Mouse (Mus musculus): ENCODE results near the gene Bola1. TPM values are rescaled to one million over a fixed set of nuclear protein-coding genes. Genes with fewer than 3 reads are reported as not detected.
"Not testable (repeated sequence)": the region's sequence is repeated elsewhere in the genome, so short reads cannot be mapped to it uniquely, and the experiment has no call there.

The Bola1 gene
- polyA plus RNA-seq, 1 experiment from 2014 or later = 62.8 TPM

DNA sequence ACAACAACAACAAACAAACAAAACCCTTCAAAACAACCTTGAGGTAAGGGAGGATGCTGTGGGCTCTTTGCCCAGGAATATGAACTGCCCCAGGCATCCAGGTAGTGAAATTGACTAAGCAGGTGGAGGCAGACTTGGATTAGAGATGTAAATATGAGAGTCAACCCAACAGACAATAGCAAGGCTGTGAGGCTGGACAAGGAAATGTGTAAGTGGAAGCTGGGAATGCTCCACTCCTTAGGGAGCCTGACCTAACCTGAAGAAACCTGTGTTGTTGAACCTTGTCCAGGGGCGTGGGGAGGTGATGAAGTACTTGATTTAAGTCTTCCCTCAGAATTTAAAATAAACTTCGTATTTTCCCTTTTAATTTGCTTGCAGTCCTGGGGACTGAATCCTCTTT lies 40.6 kb downstream of the Bola1 start:
- Histone ChIP-seq H3K4me3 (no peak overlapping the region), H3K9me3 (no peaks in the 10 kb centered on the region), H3K36me3 (peaks cover 46% of the 10 kb centered on the region), H3K27me3 (ENCODE audit: insufficient read depth, poor library complexity, severe bottlenecking) (no peaks in the 10 kb centered on the region), H3K27ac (no peak overlapping the region), H3K4me1 (peaks cover 46% of the 10 kb centered on the region)
- 80% methylated on average over 2 of the region's 2 CpGs for WGBS
- DNase-seq (ENCODE audit: low spot score) = no peak

DNA sequence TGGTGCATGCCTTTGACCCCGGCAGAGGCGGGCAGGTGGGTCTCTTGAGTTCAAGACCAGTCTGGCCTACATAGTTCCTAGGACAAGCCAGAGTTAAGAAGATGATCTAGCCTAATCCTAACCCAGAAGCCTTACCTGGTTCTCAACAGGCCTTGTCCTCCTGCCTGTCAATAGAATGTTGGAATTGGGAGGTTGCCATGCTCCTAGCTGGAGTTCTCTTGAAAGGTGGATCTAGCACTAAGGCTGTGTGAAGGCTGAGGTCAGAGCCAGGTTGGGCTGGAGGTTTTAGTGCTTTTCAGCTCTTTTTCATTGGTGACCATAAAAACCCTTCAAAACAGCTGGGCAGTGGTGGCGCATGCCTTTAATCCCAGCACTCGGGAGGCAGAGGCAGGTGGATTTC lies 41.1 kb downstream of the Bola1 start:
- 92% methylated on average over 4 of the region's 4 CpGs for WGBS
- no peak overlapping the region for H3K4me3 ChIP-seq
- peaks cover 48% of the 10 kb centered on the region for H3K36me3 ChIP-seq
- H3K9me3 ChIP-seq = no peaks in the 10 kb centered on the region
- H3K27me3 ChIP-seq (ENCODE audit: insufficient read depth, poor library complexity, severe bottlenecking) = no peaks in the 10 kb centered on the region
- peaks cover 43% of the 10 kb centered on the region for H3K4me1 ChIP-seq
- no peak for DNase-seq (ENCODE audit: low spot score)
- H3K27ac ChIP-seq = no peak overlapping the region

DNA sequence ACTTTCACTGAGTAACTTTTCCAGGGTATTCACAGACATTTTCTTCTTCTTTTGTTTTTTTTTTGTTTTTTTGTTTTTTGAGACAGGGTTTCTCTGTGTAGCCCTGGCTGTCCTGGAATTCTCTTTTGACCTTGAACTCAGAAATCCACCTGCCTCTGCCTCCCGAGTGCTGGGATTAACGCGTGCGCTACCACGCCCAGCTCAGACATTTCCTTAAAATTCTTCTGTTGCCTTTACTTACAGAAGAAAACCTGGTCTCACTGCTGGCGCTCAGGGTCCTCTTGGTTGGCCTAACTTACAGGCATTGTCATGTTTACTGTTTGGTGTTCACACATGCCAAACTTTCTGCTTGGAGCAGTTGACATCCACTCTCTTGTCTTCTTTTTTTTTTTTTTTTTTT lies 44.3 kb downstream of the Bola1 start:
- Histone ChIP-seq H3K36me3 (peaks cover 50% of the 10 kb centered on the region), H3K9me3 (no peaks in the 10 kb centered on the region), H3K27ac (no peak overlapping the region), H3K27me3 (ENCODE audit: insufficient read depth, poor library complexity, severe bottlenecking) (no peaks in the 10 kb centered on the region), H3K4me1 (peaks cover 25% of the 10 kb centered on the region), H3K4me3 (no peak overlapping the region)
- 96% methylated on average over 6 of the region's 6 CpGs for WGBS
- DNase-seq (ENCODE audit: low spot score) = no peak

DNA sequence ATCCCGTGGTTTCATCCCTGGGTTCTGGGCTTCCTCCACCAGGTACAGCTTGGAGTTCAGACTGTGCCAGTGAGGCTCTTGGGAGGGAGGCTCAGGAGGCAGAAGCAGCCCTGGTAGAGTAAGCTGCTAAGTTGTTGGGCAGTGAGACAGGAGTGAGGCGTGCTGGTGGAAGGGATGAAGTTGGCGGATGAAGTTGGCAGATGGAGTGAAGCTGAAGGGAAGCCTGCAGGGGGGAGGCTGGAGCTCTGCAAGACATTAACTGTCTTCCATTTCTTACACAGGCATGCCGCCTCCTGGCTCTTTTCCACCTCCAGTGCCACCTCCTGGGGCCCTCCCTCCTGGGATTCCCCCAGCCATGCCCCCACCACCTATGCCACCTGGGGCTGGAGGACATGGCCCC lies 45.5 kb downstream of the Bola1 start:
- Histone ChIP-seq H3K4me1 (peaks cover 25% of the 10 kb centered on the region), H3K4me3 (peak overlapping the region; percentile 36; the same call in 1 of the 2 replicates), H3K36me3 (peaks cover 53% of the 10 kb centered on the region)
- H3K27me3 ChIP-seq (ENCODE audit: insufficient read depth, poor library complexity, severe bottlenecking); H3K27ac ChIP-seq; DNase-seq (ENCODE audit: low spot score); H3K9me3 ChIP-seq: not testable (repeated sequence)
- WGBS = 86% methylated on average over 4 of the region's 4 CpGs

DNA sequence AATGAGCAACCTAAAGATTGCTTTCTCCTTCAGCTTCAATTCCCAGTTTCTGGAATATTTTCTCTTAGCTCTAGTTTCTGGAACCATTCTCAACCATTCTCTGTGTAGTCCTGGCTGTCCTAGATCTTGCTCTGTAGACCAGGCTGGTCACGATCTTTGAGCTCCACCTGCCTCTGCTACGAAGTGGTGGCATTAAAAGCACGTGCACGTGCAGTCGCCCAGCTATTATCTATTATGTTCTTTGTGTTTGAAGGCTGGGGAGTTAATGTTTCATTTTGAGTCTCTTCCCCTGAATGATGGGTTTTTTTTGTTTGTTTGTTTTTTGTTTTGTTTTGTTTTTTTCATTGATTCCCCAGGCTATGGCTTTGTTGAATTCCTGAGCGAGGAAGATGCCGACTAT lies 46.3 kb downstream of the Bola1 start:
- H3K4me3 ChIP-seq = peak overlapping the region; percentile 88
- H3K36me3 ChIP-seq = peaks cover 46% of the 10 kb centered on the region
- DNase-seq (ENCODE audit: low spot score) = no peak
- peak overlapping the region; percentile 96 for H3K27ac ChIP-seq
- no peaks in the 10 kb centered on the region for H3K9me3 ChIP-seq
- 37% methylated on average over 7 of the region's 7 CpGs for WGBS
- H3K4me1 ChIP-seq = peaks cover 33% of the 10 kb centered on the region
- no peaks in the 10 kb centered on the region for H3K27me3 ChIP-seq (ENCODE audit: insufficient read depth, poor library complexity, severe bottlenecking)

DNA sequence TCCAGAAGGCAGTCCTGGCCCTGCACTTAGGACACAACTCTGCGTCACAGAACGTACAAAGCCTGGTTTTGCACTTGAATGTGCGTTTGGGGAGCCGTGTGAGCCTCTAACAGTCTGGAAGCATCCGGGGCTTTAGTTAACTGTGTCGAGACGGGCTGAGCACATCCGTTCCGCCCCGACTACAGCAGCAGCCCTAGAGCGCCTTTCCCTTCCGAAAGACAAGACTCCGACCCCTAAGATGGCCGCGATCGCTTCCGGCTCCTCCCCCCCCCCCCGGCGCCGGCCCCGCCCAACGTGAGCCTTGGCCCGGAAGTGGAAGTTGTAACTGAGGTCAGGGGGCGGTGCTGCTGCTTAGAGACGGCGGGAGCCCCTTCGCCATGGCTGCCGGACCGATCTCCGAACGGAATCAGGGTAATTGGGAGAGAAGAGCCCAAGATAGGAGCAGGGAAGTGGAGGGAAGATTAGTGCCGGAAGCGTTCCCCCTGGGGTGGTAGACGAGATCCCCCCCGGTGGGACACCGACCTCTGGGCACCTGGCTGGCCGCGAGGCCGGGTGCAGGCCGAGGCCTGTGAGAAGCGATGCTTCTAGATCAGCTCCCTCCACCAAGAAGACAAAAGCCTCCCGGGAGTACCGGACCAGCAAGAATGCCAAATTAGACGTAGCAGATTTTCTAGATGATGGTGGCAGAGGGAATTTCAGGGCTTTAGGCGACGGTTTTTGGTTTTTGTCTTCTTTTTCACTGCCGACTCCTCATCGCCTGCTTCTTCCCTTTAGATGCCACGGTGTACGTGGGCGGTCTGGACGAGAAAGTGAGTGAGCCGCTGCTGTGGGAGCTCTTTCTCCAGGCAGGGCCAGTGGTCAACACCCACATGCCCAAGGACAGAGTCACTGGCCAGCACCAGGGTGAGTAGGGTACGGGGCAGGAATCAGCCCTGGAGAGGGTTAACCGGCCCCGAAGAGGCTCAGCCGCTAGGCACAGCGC lies 47.0 kb downstream of the Bola1 start, which contains the start of gene Sf3b4:
Gene Sf3b4 (plus strand): TSS at position 136 of the 982 bp plus-strand sequence.
- Histone ChIP-seq H3K9me3 (no peaks in the 10 kb centered on the region), H3K36me3 (peaks cover 39% of the 10 kb centered on the region), H3K27ac (peak within 1 kb of the TSS; percentile 96), H3K4me1 (peaks cover 35% of the 10 kb centered on the region), H3K4me3 (peak within 1 kb of the TSS; percentile 88), H3K27me3 (ENCODE audit: insufficient read depth, poor library complexity, severe bottlenecking) (no peaks in the 10 kb centered on the region)
- WGBS = under 1% methylated on average over 58 of the region's 58 CpGs
- DNase-seq (ENCODE audit: low spot score) = peak; percentile 97

DNA sequence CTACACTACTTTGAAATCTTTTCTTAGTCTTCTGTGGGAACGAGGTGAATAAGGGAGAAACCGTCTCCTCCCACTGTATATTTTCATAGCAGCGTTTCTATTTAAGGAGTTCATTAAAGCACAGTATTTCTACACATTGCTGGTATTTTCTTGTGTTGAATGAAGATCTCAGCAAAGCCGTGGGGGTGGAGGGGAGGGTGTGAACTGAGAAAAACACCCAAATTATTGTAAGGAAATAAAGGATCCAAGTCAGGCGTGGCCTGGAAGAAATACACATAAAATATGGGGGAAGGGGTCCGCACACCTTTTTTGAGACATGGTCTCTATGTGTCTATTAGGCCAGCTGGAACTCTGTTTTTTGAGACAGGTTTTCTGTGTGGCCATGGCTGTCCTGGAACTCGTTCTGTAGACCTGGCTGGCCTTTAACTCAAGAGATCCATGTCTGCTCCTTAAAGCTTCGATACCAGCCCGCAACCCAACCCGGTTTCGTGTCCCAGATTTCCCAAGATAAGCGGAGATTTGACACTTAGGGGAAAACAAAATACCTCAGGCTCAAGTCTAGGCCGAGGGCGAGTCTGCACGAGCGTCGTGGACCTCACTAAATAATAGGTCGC lies 47.8 kb downstream of the Bola1 start:
- WGBS = 22% methylated on average over 18 of the region's 18 CpGs
- peaks cover 33% of the 10 kb centered on the region for H3K36me3 ChIP-seq
- DNase-seq (ENCODE audit: low spot score) = no peak

DNA sequence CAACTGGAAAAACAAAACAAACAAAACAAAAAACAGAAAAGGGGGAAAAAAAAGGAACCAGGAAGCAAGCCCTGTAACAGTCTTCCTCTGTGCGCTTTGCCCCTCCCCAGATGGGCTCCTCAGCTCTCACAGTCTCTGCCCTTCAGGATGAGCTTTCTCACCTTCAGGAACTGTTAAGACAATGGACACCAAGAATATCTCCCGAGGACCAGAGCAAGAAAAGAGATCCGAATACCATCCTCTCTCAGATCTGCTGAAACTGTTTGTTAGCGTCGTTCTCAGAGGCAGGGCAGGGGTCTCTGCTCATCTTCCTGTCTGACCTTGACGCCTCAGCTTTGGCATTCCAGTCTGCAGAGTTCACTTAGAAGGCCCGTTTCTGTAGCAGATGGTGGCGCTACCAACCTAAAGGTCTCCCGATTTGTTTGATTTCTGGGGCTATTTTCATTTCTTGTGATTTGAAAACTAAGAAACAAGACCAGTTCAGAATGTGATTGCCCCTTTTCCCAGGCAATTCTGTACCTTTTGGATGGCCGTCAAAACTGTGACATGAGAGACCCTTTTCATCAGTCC lies 48.4 kb downstream of the Bola1 start:
- peaks cover 27% of the 10 kb centered on the region for H3K36me3 ChIP-seq
- peaks cover 35% of the 10 kb centered on the region for H3K4me1 ChIP-seq
- H3K27me3 ChIP-seq (ENCODE audit: insufficient read depth, poor library complexity, severe bottlenecking) = no peaks in the 10 kb centered on the region
- WGBS = 52% methylated on average over 10 of the region's 10 CpGs
- no peaks in the 10 kb centered on the region for H3K9me3 ChIP-seq
- no peak for DNase-seq (ENCODE audit: low spot score)
- H3K27ac ChIP-seq = peak overlapping the region; percentile 96
- peak overlapping the region; percentile 88 for H3K4me3 ChIP-seq

More for the DNA sequence above, 47.8 kb downstream of the Bola1 start:
- Histone ChIP-seq H3K4me3 (peak overlapping the region; percentile 88), H3K27ac (peak overlapping the region; percentile 96), H3K9me3 (no peaks in the 10 kb centered on the region), H3K27me3 (ENCODE audit: insufficient read depth, poor library complexity, severe bottlenecking) (no peaks in the 10 kb centered on the region), H3K4me1 (peaks cover 35% of the 10 kb centered on the region)

DNA sequence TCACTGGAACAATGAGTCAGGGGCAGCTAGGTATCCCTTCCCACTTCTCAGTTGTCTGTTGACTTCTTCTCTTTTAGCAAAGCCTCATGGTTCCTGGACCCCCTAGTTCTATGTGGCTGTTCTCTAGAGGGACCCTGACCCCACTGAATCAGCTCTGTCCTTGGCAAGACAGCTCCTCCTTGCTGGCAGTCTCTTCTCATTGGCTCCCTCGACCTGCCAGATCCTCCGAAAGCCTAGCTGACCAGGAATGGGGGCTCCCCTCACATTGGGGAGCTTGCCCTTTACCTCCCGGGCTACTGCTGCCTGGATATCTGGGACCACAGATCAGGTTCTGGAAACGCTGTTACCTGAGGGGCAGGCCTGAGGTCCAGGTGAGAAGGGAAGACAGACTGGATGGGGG lies 49.2 kb downstream of the Bola1 start:
- Histone ChIP-seq H3K27me3 (ENCODE audit: insufficient read depth, poor library complexity, severe bottlenecking) (no peaks in the 10 kb centered on the region), H3K36me3 (peaks cover 20% of the 10 kb centered on the region), H3K4me1 (peaks cover 35% of the 10 kb centered on the region), H3K4me3 (no peak overlapping the region), H3K9me3 (no peaks in the 10 kb centered on the region), H3K27ac (peak overlapping the region; percentile 96; the same call in 1 of the 2 replicates)
- no peak for DNase-seq (ENCODE audit: low spot score)
- WGBS = 88% methylated on average over 4 of the region's 4 CpGs

DNA sequence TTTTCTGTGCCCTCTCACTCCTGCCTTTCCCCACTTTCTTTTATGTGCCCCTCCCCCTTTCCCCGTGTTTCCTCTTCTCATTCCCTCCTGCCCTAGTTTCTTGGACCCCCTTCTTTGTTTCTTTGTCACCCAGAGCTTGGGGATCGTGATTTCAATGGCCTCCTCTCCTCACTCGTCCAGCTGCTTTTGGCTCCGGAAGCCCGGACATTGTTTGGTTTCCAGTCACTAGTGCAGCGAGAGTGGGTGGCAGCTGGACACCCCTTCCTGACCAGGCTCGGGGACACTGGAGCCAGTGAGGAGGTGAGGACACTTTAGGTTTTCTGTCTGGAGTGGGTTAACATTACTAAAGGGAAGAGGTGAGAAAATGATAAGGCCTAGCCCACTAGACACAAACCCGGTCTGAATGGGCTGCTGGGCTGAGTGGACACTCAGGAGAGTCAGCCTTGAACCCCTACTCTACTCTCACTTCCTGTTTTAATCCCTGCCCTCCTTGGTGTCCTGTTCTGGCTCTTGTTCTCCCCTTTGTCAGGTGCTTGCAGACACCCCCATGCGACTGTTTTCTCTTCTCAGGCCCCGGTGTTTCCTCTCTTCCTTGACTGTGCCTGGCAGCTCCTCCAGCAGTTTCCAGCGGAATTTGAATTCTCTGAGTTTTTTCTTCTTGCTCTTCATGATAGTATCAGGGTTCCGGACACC lies 50.9 kb downstream of the Bola1 start:
- no peak for DNase-seq (ENCODE audit: low spot score)
- H3K4me3 ChIP-seq = no peak overlapping the region
- no peaks in the 10 kb centered on the region for H3K27me3 ChIP-seq (ENCODE audit: insufficient read depth, poor library complexity, severe bottlenecking)
- peak overlapping the region; percentile 36 for H3K27ac ChIP-seq
- 65% methylated on average over 12 of the region's 12 CpGs for WGBS
- peaks cover 5% of the 10 kb centered on the region; the same call in 1 of the 2 replicates for H3K36me3 ChIP-seq
- no peaks in the 10 kb centered on the region for H3K9me3 ChIP-seq
- H3K4me1 ChIP-seq = peaks cover 26% of the 10 kb centered on the region

DNA sequence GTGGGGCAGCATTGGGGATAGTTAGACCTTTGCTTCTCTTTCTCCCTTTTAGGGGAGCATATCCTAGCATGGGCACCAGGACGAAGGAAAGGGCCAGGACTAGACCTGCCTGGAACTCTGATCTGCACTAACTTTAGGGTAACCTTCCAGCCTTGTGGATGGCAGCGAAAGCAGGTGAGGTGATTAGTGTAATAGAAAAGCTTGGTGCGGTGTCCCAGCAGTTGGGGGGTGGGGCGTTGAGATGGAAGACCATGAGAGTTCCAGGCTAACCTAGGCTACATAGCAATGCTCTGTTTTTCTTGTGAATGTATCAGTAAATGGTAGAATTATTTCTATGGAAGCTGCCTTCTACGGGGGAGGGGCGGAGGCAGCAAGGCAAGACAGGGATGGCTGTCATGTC lies 56.5 kb downstream of the Bola1 start:
- Histone ChIP-seq H3K9me3 (no peaks in the 10 kb centered on the region), H3K27me3 (ENCODE audit: insufficient read depth, poor library complexity, severe bottlenecking) (no peaks in the 10 kb centered on the region), H3K27ac (no peak overlapping the region), H3K4me3 (no peak overlapping the region), H3K36me3 (no peaks in the 10 kb centered on the region), H3K4me1 (peaks cover 30% of the 10 kb centered on the region)
- WGBS = 81% methylated on average over 6 of the region's 6 CpGs
- DNase-seq (ENCODE audit: low spot score) = no peak

All from heart, embryonic 10.5 days (tissue).